Mouse (Mus musculus) intestine, embryonic 16.5 days (tissue): ENCODE measurements at regions not wholly inside any gene's neighbourhood (a gene's known extent, or its start where the extent isn't known, plus 50 kb on each side); places are given as distances from the start of the nearest gene placed in this dataset.
A peak's percentile ranks its signal among the peaks of the same experiment; 100 is the strongest.

ENCODE experiments used
- ATAC-seq: fragments of 200-750 bp; cut with Nextera tagmentation; 2 replicates; pipeline ENCODE4 v1.8.0; 2017; ENCODE audit warnings: moderate TSS enrichment, moderate library complexity
- H3K27ac ChIP-seq: fragments of 300-500 bp; sonication (generic); 2 replicates; pipeline ENCODE4 v1.5.1; 2014; ENCODE audit warnings: mild to moderate bottlenecking, low read length
- H3K27me3 ChIP-seq: fragments of 300-500 bp; sonication (generic); replicated peaks from 2 replicates; pipeline ENCODE4 v1.6.1; 2014; ENCODE audit warnings: low read length, control low read depth, mixed read lengths; ENCODE audit not compliant: control insufficient read depth, insufficient read depth
- H3K36me3 ChIP-seq: fragments of 300-500 bp; sonication (generic); 2 replicates; pipeline ENCODE4 v1.6.1; 2014; ENCODE audit warnings: low read length, control low read depth; ENCODE audit not compliant: control insufficient read depth, insufficient read depth
- H3K4me1 ChIP-seq: fragments of 300-500 bp; sonication (generic); 2 replicates; pipeline ENCODE4 v1.6.1; 2014; ENCODE audit warnings: low read length, control low read depth, mixed read lengths; ENCODE audit not compliant: control insufficient read depth, insufficient read depth
- H3K4me2 ChIP-seq: fragments of 300-500 bp; sonication (generic); 2 replicates; pipeline ENCODE4 v1.6.1; 2014; ENCODE audit warnings: low read depth, low read length, control low read depth
- H3K4me3 ChIP-seq: fragments of 300-500 bp; sonication (generic); 2 replicates; pipeline ENCODE4 v1.5.1; 2014; ENCODE audit warnings: mild to moderate bottlenecking, low read length
- H3K9ac ChIP-seq: fragments of 300-500 bp; sonication (generic); 2 replicates; pipeline ENCODE4 v1.6.1; 2014; ENCODE audit warnings: low read depth, low read length
- H3K9me3 ChIP-seq: fragments of 300-500 bp; sonication (generic); 2 replicates; pipeline ENCODE4 v1.6.1; 2016; ENCODE audit warnings: low read length, control low read depth; ENCODE audit not compliant: control insufficient read depth
- WGBS: fragments of 180-500 bp; shearing (Covaris S2); extraction: QIAGEN DNeasy Blood & Tissue Kit; methylation state at CpG from one replicate; pipeline ENCODE4 v1.1.7; 2014; 5-methylcytosine and 5-hydroxymethylcytosine counted together

- 71% methylated on average over 11 of the region's 11 CpGs for WGBS
- no peaks in the 10 kb centered on the region for H3K27me3 ChIP-seq
- ATAC-seq, result no peak
- no peaks in the 10 kb centered on the region for H3K4me1 ChIP-seq
- H3K9ac ChIP-seq, result no peak overlapping the region
- no peaks in the 10 kb centered on the region for H3K36me3 ChIP-seq
- no peak overlapping the region for H3K27ac ChIP-seq
- no peak overlapping the region for H3K4me2 ChIP-seq
- H3K9me3 ChIP-seq, result no peaks in the 10 kb centered on the region
- no peak overlapping the region for H3K4me3 ChIP-seq
Measured at GRCm38 (mm10) chr5:102266451-102266850, 196.7 kb upstream of the Wdfy3 start.

DNA sequence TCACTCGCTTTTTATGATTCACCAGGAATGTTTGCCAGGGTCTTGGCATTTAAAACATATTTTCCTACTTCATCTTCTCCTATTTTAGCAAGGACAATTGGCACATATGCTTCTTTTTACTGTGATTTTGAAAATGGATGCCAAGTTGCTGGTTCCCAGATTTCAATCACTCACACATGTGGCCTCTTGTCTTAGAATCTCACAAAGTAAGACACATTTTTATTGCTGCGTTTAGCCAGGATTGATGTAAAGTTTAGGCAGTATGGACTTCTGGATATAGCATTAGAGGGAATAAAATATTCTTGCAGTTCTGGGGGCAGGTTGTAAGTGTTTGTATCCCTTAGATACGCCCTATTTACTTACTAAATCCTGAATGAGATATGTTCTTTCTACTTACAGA, 197.4 kb upstream of the Wdfy3 start:
- Histone ChIP-seq H3K4me2 (no peak overlapping the region), H3K27ac (no peak overlapping the region), H3K9me3 (no peaks in the 10 kb centered on the region), H3K36me3 (no peaks in the 10 kb centered on the region), H3K4me1 (no peaks in the 10 kb centered on the region), H3K4me3 (no peak overlapping the region), H3K9ac (no peak overlapping the region), H3K27me3 (no peaks in the 10 kb centered on the region)
- ATAC-seq, result no peak
- 71% methylated on average over 3 of the region's 3 CpGs for whole genome bisulfite sequencing

- 90% methylated on average over 9 of the region's 9 CpGs for WGBS
- no peaks in the 10 kb centered on the region for H3K27me3 ChIP-seq
- H3K4me3 ChIP-seq, result no peak overlapping the region
- no peaks in the 10 kb centered on the region for H3K4me1 ChIP-seq
- no peak overlapping the region for H3K4me2 ChIP-seq
- H3K9me3 ChIP-seq, result no peaks in the 10 kb centered on the region
- H3K36me3 ChIP-seq, result no peaks in the 10 kb centered on the region
- ATAC-seq, result no peak
- no peak overlapping the region for H3K27ac ChIP-seq
- no peak overlapping the region for H3K9ac ChIP-seq
Measured at GRCm38 (mm10) chr5:102269204-102269603, 199.5 kb upstream of the Wdfy3 start.

GRCm38 (mm10) chr5:102275621-102276020, 205.6 kb upstream of the Arhgap24 start:
- H3K9me3 ChIP-seq, result no peaks in the 10 kb centered on the region

GRCm38 (mm10) chr5:102287131-102287530, 194.1 kb upstream of the Arhgap24 start:
- Histone ChIP-seq H3K9me3 (no peaks in the 10 kb centered on the region), H3K9ac (no peak overlapping the region), H3K4me1 (no peaks in the 10 kb centered on the region), H3K4me2 (no peak overlapping the region), H3K4me3 (no peak overlapping the region), H3K27me3 (no peaks in the 10 kb centered on the region), H3K36me3 (no peaks in the 10 kb centered on the region), H3K27ac (no peak overlapping the region)
- no peak for ATAC-seq
- WGBS, result 53% methylated on average over 4 of the region's 4 CpGs

More at GRCm38 (mm10) chr5:102275621-102276020, 205.6 kb upstream of the Arhgap24 start:
- Histone ChIP-seq H3K27ac (no peak overlapping the region), H3K27me3 (no peaks in the 10 kb centered on the region), H3K4me2 (no peak overlapping the region), H3K4me3 (no peak overlapping the region), H3K4me1 (no peaks in the 10 kb centered on the region), H3K36me3 (no peaks in the 10 kb centered on the region), H3K9ac (no peak overlapping the region)
- WGBS, result 88% methylated on average over 3 of the region's 3 CpGs
- no peak for ATAC-seq

DNA sequence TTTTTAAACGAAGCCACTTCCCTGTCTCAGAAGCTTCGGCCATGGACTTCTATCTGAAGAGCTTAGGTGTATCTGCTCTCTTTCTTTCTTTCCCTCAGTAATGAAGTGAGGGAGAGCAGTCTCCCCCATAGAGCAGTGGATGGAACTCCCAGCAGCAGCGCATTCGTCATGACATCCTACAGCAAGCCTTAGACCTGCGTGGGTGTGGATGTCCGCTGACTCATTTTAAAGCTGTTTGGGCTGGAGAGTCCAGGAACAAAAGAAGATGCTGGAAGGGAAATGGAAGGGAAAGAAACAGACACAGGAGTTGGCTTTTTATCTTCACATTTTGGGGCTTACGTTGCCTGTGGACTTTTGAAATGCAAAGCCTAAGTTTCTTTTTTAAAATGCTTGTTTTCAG, 190.3 kb upstream of the Arhgap24 start:
- no peaks in the 10 kb centered on the region for H3K36me3 ChIP-seq
- H3K9ac ChIP-seq, result no peak overlapping the region
- H3K4me1 ChIP-seq, result no peaks in the 10 kb centered on the region
- no peak overlapping the region for H3K4me3 ChIP-seq
- no peak overlapping the region for H3K27ac ChIP-seq
- H3K27me3 ChIP-seq, result no peaks in the 10 kb centered on the region
- 78% methylated on average over 7 of the region's 7 CpGs for WGBS
- H3K4me2 ChIP-seq, result no peak overlapping the region
- H3K9me3 ChIP-seq, result no peaks in the 10 kb centered on the region
- ATAC-seq, result no peak

DNA sequence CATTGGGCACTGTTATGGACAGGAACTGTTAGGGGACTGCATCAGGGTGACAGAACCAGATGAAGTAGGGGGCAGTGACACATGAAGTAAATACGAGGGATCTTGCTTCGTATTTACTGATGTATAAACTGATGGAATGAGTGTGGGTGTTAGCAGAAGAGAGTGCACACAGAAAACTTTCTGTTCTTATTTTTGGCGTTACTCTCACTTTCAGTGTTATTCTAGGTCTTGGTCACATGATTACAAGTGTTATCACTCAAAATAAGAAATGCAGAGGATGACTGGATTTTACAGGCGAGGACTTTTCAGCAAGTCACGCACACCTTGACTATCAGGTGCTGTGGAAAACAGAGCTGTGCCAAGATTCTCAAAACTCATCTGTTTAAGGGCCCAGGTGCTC, 185.6 kb upstream of the Arhgap24 start:
- Histone ChIP-seq H3K4me1 (no peaks in the 10 kb centered on the region), H3K9ac (no peak overlapping the region), H3K36me3 (no peaks in the 10 kb centered on the region), H3K4me2 (no peak overlapping the region), H3K4me3 (no peak overlapping the region), H3K27ac (no peak overlapping the region), H3K27me3 (no peaks in the 10 kb centered on the region), H3K9me3 (no peaks in the 10 kb centered on the region)
- 89% methylated on average over 5 of the region's 5 CpGs for WGBS
- no peak for ATAC-seq

GRCm38 (mm10) chr5:102306309-102306708, 174.9 kb upstream of the Arhgap24 start:
- H3K4me1 ChIP-seq, result no peaks in the 10 kb centered on the region
- no peak overlapping the region for H3K4me3 ChIP-seq
- H3K27me3 ChIP-seq, result peaks cover 8% of the 10 kb centered on the region; the same call in 1 of the 2 replicates
- H3K27ac ChIP-seq, result no peak overlapping the region
- H3K4me2 ChIP-seq, result no peak overlapping the region
- H3K9me3 ChIP-seq, result no peaks in the 10 kb centered on the region
- no peak for ATAC-seq
- H3K36me3 ChIP-seq, result no peaks in the 10 kb centered on the region
- H3K9ac ChIP-seq, result no peak overlapping the region

GRCm38 (mm10) chr5:102306718-102307117, 174.5 kb upstream of the Arhgap24 start:
- WGBS, result 80% methylated on average over 3 of the region's 3 CpGs
- ATAC-seq, result no peak
- Histone ChIP-seq H3K36me3 (no peaks in the 10 kb centered on the region), H3K9me3 (no peaks in the 10 kb centered on the region), H3K4me1 (no peaks in the 10 kb centered on the region), H3K9ac (no peak overlapping the region), H3K4me2 (no peak overlapping the region), H3K27ac (no peak overlapping the region), H3K27me3 (peaks cover 8% of the 10 kb centered on the region; the same call in 1 of the 2 replicates), H3K4me3 (no peak overlapping the region)

DNA sequence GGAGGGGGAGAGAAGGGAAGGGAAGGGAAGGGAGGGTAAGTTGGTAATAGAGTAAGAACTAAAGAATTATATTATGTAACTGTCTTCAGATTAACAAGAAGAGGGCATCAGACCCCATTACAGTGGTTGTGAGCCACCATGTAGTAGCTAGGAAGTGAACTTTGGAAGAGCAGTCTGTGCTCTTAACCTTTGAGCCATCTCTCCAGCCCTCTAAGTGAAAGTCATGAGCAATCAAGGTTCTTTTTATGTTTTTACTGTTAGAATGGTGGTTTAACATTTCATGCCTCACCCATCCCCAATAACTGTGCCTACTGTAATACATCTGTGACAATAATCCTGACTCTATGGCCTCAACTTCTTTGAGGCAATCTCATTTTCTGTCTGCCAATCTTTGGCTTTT, 169.6 kb upstream of the Arhgap24 start:
- no peak overlapping the region for H3K9ac ChIP-seq
- no peak overlapping the region for H3K4me3 ChIP-seq
- no peak overlapping the region for H3K27ac ChIP-seq
- H3K4me2 ChIP-seq, result no peak overlapping the region
- H3K4me1 ChIP-seq, result no peaks in the 10 kb centered on the region
- no peaks in the 10 kb centered on the region for H3K9me3 ChIP-seq
- peaks cover 7% of the 10 kb centered on the region; the same call in 1 of the 2 replicates for H3K27me3 ChIP-seq
- peak; percentile 84 for ATAC-seq
- H3K36me3 ChIP-seq, result no peaks in the 10 kb centered on the region
